Mouse (Mus musculus): ENCODE results near the gene Dgkd.

DNA sequence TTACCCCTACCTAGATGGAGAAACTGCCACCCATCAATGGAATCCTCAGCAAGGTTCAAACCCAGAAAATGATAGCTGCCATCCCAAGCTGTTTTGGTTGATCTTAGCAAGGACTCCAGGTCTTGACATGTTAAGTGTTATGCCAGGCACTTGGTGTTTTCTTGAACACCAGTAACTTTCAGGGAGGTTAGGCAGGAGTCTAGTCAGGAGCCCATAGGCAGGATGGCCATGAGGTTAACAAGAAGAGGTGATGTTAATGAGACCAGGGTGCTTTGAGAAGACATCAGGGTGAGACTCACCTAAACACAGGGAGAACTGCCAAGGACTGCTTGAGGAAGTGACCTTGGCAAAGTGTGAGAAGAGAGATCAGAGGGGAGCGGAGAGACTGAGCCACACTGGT is 4.9 kb downstream of the Dgkd start:
- TF ChIP-seq GATA1 (IDR thresholded peaks at IDR 0.05; ENCODE audit: low read length): no peak
- TF ChIP-seq TAL1 (IDR thresholded peaks at IDR 0.05; ENCODE audit: low read length): no peak

Data from erythroblast, embryonic 14.5 days (primary cell).